Comparison of ENCODE assay signal across 13 mouse cellular contexts in the genomic region with DNA sequence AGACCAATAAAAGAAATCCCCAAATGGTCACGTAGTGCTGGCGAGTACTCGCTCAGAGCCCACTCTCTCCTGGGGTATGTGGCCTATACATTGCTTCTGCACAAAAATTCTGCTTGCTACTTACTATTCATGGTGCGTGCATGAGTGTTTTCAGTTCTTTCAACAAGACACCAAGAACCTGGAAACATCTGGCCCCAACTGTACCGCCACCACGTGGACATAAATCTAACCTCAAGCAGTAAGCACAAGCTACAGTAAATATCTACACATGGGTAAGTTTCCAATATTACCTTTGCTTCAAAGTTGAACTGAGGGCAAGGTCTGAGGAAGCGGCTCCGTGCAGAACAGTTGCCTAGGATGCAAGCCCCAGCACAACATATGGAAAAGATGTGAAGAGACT.
DNase-seq lines count a peak whose midpoint lies in the region; ATAC-seq and TF ChIP-seq lines count a peak whose summit lies in the region.
"Had no signal": no experiment of that assay in that cellular context is flagged by ENCODE, and none has a peak within 500 bp of the region (broad histone marks: within the 10 kb centered on the region; RNA-seq: fewer than 3 reads in every experiment).

No protein-coding gene starts in this region.

- no peak overlapping the region for H3K9ac ChIP-seq in liver, postnatal 0 days (replicated peaks)
- no peak overlapping the region for H3K9ac ChIP-seq in limb, embryonic 11.5 days (ENCODE audit: low read length)
- H3K9ac ChIP-seq: hindbrain, embryonic 15.5 days; liver, embryonic 12.5 days had no signal

- WGBS in liver, postnatal 0 days (ENCODE audit: insufficient replicate concordance) = 70% methylated on average over 8 of the region's 8 CpGs
- WGBS in limb, embryonic 11.5 days = 75% methylated on average over 8 of the region's 8 CpGs

- peaks cover 12% of the 10 kb centered on the region; the same call in 1 of the 2 replicates for H3K4me1 ChIP-seq in liver, postnatal 0 days (ENCODE audit: insufficient read depth)
- H3K4me1 ChIP-seq in E14TG2a.4 (replicated peaks; ENCODE audit: low read depth, low read length) = peaks cover 82% of the 10 kb centered on the region
- H3K4me1 ChIP-seq in limb, embryonic 11.5 days (ENCODE audit: control insufficient read depth, insufficient read depth, low read length) = peaks cover 18% of the 10 kb centered on the region

- no peak overlapping the region for H3K4me2 ChIP-seq in liver, postnatal 0 days (ENCODE audit: low read depth, low read length)
- H3K4me2 ChIP-seq in limb, embryonic 11.5 days (ENCODE audit: low read depth, severe bottlenecking) = no peak overlapping the region
- H3K4me2 ChIP-seq: hindbrain, embryonic 15.5 days; liver, embryonic 12.5 days had no signal

- ATAC-seq in liver, postnatal 0 days = no peak
- ATAC-seq in limb, embryonic 11.5 days (ENCODE audit: insufficient number of reproducible peaks, low FRiP score, low TSS enrichment, low read depth) = no peak
- ATAC-seq: liver, embryonic 12.5 days had no signal

- no peaks in the 10 kb centered on the region for H3K27me3 ChIP-seq in liver, postnatal 0 days (ENCODE audit: insufficient read depth, low read length)
- H3K27me3 ChIP-seq in E14TG2a.4 (ENCODE audit: insufficient read depth, low read length) = no peaks in the 10 kb centered on the region
- H3K27me3 ChIP-seq in limb, embryonic 11.5 days (ENCODE audit: control insufficient read depth, insufficient read depth, low read length) = no peaks in the 10 kb centered on the region
- H3K27me3 ChIP-seq: hindbrain, embryonic 15.5 days; liver, embryonic 12.5 days had no signal

- no peaks in the 10 kb centered on the region for H3K9me3 ChIP-seq in liver, postnatal 0 days (ENCODE audit: low read length)
- H3K9me3 ChIP-seq in E14TG2a.4 (ENCODE audit: low read length) = no peaks in the 10 kb centered on the region; the same call in 1 of the 2 replicates
- H3K9me3 ChIP-seq in limb, embryonic 11.5 days (ENCODE audit: control insufficient read depth, low read length) = no peaks in the 10 kb centered on the region
- H3K9me3 ChIP-seq: forebrain, embryonic 10.5 days; hindbrain, embryonic 15.5 days; liver, embryonic 12.5 days; megakaryocyte, embryonic 14.5 days had no signal

- no peaks in the 10 kb centered on the region for H3K36me3 ChIP-seq in liver, postnatal 0 days (replicated peaks; ENCODE audit: insufficient read depth, low read length)
- no peaks in the 10 kb centered on the region; the same call in 1 of the 2 replicates for H3K36me3 ChIP-seq in E14TG2a.4 (ENCODE audit: insufficient read depth, low read length)
- H3K36me3 ChIP-seq in limb, embryonic 11.5 days (ENCODE audit: control insufficient read depth, insufficient read depth, low read length) = no peaks in the 10 kb centered on the region
- H3K36me3 ChIP-seq: forebrain, embryonic 10.5 days; hindbrain, embryonic 15.5 days; liver, embryonic 12.5 days had no signal

- TF ChIP-seq CTCF in liver, postnatal 0 days (IDR thresholded peaks at IDR 0.05; ENCODE audit: low read depth) = peak; percentile 48
- peak; percentile 24 for TF ChIP-seq CTCF in E14TG2a.4 (conservative IDR thresholded peaks at IDR 0.05; ENCODE audit: low read length)

- H3K4me3 ChIP-seq in liver, postnatal 0 days (ENCODE audit: low read depth, low read length) = no peak overlapping the region
- peak overlapping the region; percentile 33; the same call in 1 of the 2 replicates for H3K4me3 ChIP-seq in E14TG2a.4 (replicated peaks; ENCODE audit: low read length)
- no peak overlapping the region for H3K4me3 ChIP-seq in limb, embryonic 11.5 days (ENCODE audit: low read depth, low read length)
- H3K4me3 ChIP-seq: forebrain, embryonic 10.5 days; hindbrain, embryonic 15.5 days; left cerebral cortex, adult 2 months; liver, embryonic 12.5 days; megakaryocyte, embryonic 14.5 days had no signal

- DNase-seq in liver, postnatal 0 days = no peak
- DNase-seq in liver = no peak
- peak; percentile 75 for DNase-seq in R1 (ENCODE audit: low read depth, low spot score)
- peak; percentile 42 for DNase-seq in limb, embryonic 11.5 days (ENCODE audit: low spot score)
- DNase-seq in right cerebral cortex, postnatal 10 days (ENCODE audit: low spot score in 2 of 2) = no peak
- no peak for DNase-seq in left cerebral cortex, adult 8-10 months (ENCODE audit: low spot score in 2 of 2)
- DNase-seq: cerebellum, adult 11 months had no signal

- H3K27ac ChIP-seq in liver, postnatal 0 days (ENCODE audit: low read depth) = no peak overlapping the region
- H3K27ac ChIP-seq in limb, embryonic 11.5 days (replicated peaks; ENCODE audit: low read depth, low read length) = no peak overlapping the region
- H3K27ac ChIP-seq: hindbrain, embryonic 15.5 days; left cerebral cortex, adult 2 months; liver, embryonic 12.5 days had no signal

- TF ChIP-seq EP300 in liver, postnatal 0 days (IDR thresholded peaks at IDR 0.05; ENCODE audit: low read depth) = no peak

Comparison
In these comparisons a context has a peak if more than half of its experiments do, and no peak if none do; other contexts are left out.
1. DNase-seq: peak in R1 (single experiment) and limb, embryonic 11.5 days (single experiment); none in liver, postnatal 0 days (single experiment), liver (single experiment), right cerebral cortex, postnatal 10 days (0 of 2) and left cerebral cortex, adult 8-10 months (0 of 2).